Comparison of ENCODE assay signal across 8 mouse cellular contexts in the genomic region with DNA sequence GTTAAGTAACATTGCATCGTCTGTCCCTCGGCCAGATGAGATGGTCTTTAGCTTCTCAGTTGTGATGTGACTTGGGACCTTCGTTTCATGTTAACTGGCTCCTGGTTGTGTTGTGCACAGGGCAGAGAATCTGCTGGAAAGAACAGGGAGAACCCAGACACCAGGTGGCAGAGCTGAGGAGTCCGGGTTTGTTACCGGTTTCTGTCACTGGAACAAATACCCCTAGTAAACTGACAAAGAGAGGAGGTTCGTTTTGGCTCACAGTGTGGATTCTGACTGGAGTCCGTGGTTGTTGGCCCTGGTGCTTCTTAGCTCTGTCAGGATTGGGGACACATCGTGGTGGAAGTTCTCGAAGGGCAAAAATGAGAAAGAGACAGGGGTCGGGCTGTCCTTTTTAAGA. TPM values are rescaled to one million over a fixed set of nuclear protein-coding genes. Genes with fewer than 3 reads are reported as not detected.
DNase-seq lines count a peak whose midpoint lies in the region.

No protein-coding gene starts in this region.

- DNase-seq in layer of hippocampus, adult 11-12 months (ENCODE audit: low spot score) = peak; percentile 61
- DNase-seq in layer of hippocampus, adult 9-10 months (ENCODE audit: low spot score) = no peak
- peak; percentile 50 for DNase-seq in brain, adult 2 months (ENCODE audit: low read depth, low spot score)
- peak; percentile 51 to 69 for DNase-seq in heart, postnatal 14 days
- peak; percentile 76 for DNase-seq in lung, postnatal 10 days
- DNase-seq in ovary, postnatal 36 days (ENCODE audit: low spot score) = no peak
- DNase-seq in spleen, adult 12 weeks (ENCODE audit: low spot score) = no peak
- DNase-seq in adipocyte (ENCODE audit: low spot score) = no peak

- intact Hi-C loops in heart, postnatal 14 days (cut with DNase I) = no loop called here

RNA-seq across cellular contexts. Expression of a gene that starts 3.6 kb away (rescaled TPM):
- 10 to 100 TPM; 74.4 to 88.1 TPM for total RNA-seq in heart, postnatal 14 days (2021)

Comparison
In these comparisons a context has a peak if more than half of its experiments do, and no peak if none do; other contexts are left out.
1. DNase-seq: peak in layer of hippocampus, adult 11-12 months (single experiment), brain, adult 2 months (single experiment), heart, postnatal 14 days (2 of 2) and lung, postnatal 10 days (single experiment); none in layer of hippocampus, adult 9-10 months (single experiment), ovary, postnatal 36 days (single experiment), spleen, adult 12 weeks (single experiment) and adipocyte (single experiment).